Mouse (Mus musculus): Measurements from ENCODE around the gene Mettl14.
"Not testable (repeated sequence)": the region's sequence is repeated elsewhere in the genome, so short reads cannot be mapped to it uniquely, and the experiment has no call there.

Mettl14 gene

GRCm38 (mm10) chr3:123366820-123367219 lies 19.1 kb downstream of the Mettl14 start:
- not testable (repeated sequence) for DNase-seq (ENCODE audit: low read depth, low spot score)

GRCm38 (mm10) chr3:123356377-123356991 lies 29.4 kb downstream of the Mettl14 start:
- DNase-seq (ENCODE audit: low read depth, low spot score): no peak

- no peak for DNase-seq (ENCODE audit: low read depth, low spot score)
Measured at GRCm38 (mm10) chr3:123354388-123354787, 31.5 kb downstream of the Mettl14 start.

- DNase-seq (ENCODE audit: low read depth, low spot score): no peak
Measured at GRCm38 (mm10) chr3:123353661-123354060, 32.2 kb downstream of the Mettl14 start.

- peak; percentile 68 for DNase-seq (ENCODE audit: low read depth, low spot score)
Measured at GRCm38 (mm10) chr3:123353183-123353582, 32.7 kb downstream of the Mettl14 start.

- no peak for DNase-seq (ENCODE audit: low read depth, low spot score)
Measured at GRCm38 (mm10) chr3:123351519-123351918, 34.4 kb downstream of the Mettl14 start.

GRCm38 (mm10) chr3:123350602-123351001 lies 35.3 kb downstream of the Mettl14 start:
- no peak for DNase-seq (ENCODE audit: low read depth, low spot score)

GRCm38 (mm10) chr3:123348080-123348802 lies 37.7 kb downstream of the Mettl14 start:
- DNase-seq (ENCODE audit: low read depth, low spot score): no peak

GRCm38 (mm10) chr3:123343690-123344089 lies 42.2 kb downstream of the Mettl14 start:
- DNase-seq (ENCODE audit: low read depth, low spot score): peak; percentile 12

- DNase-seq (ENCODE audit: low read depth, low spot score): no peak
Measured at GRCm38 (mm10) chr3:123341049-123341448, 44.9 kb downstream of the Mettl14 start.

GRCm38 (mm10) chr3:123338666-123339195 lies 47.2 kb downstream of the Mettl14 start:
- no peak for DNase-seq (ENCODE audit: low read depth, low spot score)

GRCm38 (mm10) chr3:123337853-123338252 lies 48.1 kb downstream of the Mettl14 start:
- DNase-seq (ENCODE audit: low read depth, low spot score): no peak

- no peak for DNase-seq (ENCODE audit: low read depth, low spot score)
Measured at GRCm38 (mm10) chr3:123336951-123337350, 49.0 kb downstream of the Mettl14 start.

- DNase-seq (ENCODE audit: low read depth, low spot score): no peak
Measured at GRCm38 (mm10) chr3:123336455-123336854, 49.5 kb downstream of the Mettl14 start.

GRCm38 (mm10) chr3:123335480-123335879 lies 50.4 kb downstream of the Mettl14 start:
- peak; percentile 52 for DNase-seq (ENCODE audit: low read depth, low spot score)

- DNase-seq (ENCODE audit: low read depth, low spot score): no peak
Measured at GRCm38 (mm10) chr3:123334947-123335346, 51.0 kb downstream of the Mettl14 start.

GRCm38 (mm10) chr3:123333055-123333424 lies 52.9 kb downstream of the Mettl14 start:
- DNase-seq (ENCODE audit: low read depth, low spot score): no peak

GRCm38 (mm10) chr3:123332330-123333054 lies 53.4 kb downstream of the Mettl14 start:
- DNase-seq (ENCODE audit: low read depth, low spot score): no peak

GRCm38 (mm10) chr3:123330221-123330620 lies 55.7 kb downstream of the Mettl14 start:
- DNase-seq (ENCODE audit: low read depth, low spot score): no peak

GRCm38 (mm10) chr3:123329251-123329650 lies 56.7 kb downstream of the Mettl14 start:
- DNase-seq (ENCODE audit: low read depth, low spot score): no peak

- DNase-seq (ENCODE audit: low read depth, low spot score): no peak
Measured at GRCm38 (mm10) chr3:123324326-123324725, 61.6 kb downstream of the Mettl14 start.

- DNase-seq (ENCODE audit: low read depth, low spot score): peak; percentile 70
Measured at GRCm38 (mm10) chr3:123322147-123322546, 63.8 kb downstream of the Mettl14 start.

All from forelimb bud, embryonic 11.5 days (tissue).